Mouse (Mus musculus): ENCODE results near the gene Fcamr. TPM values are rescaled to one million over a fixed set of nuclear protein-coding genes. Genes with fewer than 3 reads are reported as not detected.

The Fcamr gene
- total RNA-seq (2021) = not detected
- long read RNA-seq, experiment 1 = 0 reads
- long read RNA-seq, experiment 2 = 0 reads

- DNase-seq (ENCODE audit: low spot score in 2 of 2) = no peak
Observed at GRCm38 (mm10) chr1:130800602-130801001, at the start of gene Fcamr. Gene Fcamr (plus strand): TSS chr1:130800902.

DNA sequence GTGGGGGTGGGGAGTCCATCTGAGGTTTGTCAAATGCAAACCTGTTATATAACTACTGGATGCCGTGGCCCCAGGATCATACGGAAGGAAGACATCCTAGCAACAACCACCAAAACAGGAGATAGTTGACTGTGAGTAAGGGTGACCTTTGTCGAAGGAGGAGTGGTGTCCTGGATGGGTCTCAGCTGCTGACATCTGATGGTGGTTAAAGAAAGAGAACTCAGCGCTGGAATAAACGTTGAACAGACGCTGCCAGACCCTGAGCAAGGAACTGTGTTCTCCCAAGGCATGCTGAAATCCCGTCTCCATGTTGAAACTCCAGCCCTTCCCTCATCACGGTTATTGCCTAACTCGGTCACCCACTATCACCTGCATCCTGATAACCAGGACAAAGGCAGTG is 41.0 kb upstream of the Fcamr start:
- DNase-seq (ENCODE audit: low spot score in 2 of 2) = no peak

DNA sequence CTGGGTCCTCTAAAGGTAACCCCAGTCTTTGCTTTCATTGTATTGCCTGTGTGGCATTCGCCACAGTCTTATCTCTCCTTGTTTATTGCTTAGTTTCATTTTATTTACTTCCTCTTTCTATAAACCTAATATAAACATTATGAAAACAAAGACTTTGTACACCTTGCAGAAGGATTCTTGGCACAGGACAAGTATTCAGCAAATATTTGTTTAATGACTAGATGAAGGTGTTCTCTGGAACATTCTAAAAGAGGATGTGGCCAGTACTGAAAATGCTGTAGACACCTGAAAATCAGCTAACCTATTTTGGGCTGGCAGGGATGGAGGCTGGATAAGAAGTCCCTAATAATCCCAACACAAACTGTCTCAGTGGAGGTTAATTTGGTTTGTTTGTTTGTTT is 39.1 kb upstream of the Fcamr start:
- no peak for DNase-seq (ENCODE audit: low spot score in 2 of 2)

DNA sequence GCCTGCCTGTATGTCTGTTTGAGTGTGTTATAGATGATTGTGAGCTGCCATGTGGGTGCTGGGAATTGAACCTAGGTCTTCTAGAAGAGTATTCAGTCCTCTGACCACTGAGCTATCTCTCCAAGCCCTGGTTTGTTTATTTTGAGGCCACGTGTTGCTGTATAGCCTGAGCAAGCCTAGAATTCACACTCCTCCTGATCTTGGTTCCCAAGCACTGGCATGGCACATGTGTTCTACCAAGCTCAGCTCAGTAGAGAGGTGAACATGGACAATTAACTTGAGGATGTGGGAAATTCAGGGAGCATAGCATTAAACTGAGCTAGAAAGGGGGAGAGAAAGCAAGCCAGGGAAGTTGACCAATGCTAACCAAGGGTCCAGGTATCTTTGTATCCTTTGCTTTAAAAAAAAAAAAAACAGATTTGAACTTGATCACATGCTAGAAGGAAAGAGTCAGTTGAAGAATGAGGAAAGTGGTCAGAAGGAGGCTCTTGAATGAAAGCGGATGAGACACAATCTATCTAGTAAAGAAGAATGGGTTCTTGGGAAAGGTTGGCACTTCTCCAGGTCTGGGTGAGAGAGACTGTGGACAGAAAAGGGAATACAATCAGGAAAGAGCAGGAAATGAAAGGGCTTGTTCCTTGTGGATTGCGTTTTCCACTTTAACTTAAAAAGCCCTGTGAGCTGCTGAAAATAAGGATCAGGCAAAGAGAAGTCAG is 38.5 kb upstream of the Fcamr start:
- DNase-seq (ENCODE audit: low spot score in 2 of 2) = no peak

DNA sequence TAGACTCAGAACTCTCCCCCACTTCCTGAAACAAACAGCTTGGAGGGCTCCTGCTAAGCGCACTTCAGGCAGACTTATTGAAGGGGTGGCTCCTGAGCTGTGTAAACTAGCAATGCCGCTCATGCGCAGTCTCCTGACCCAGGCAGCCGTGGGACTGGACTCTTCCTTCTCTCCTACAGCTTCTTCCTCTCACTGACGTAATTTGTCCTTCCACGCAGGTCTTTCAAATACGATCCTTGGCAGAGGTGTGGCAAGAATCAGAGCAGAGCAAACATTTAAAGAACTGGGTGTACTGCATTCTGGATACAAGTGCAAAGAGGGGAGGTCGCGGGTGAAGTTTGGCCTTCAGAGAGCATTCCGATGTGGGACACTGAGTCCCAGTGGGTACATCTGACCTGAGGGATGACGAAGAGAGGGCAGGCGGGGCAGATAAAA is 36.7 kb upstream of the Fcamr start:
- no peak for DNase-seq (ENCODE audit: low spot score in 2 of 2)

DNA sequence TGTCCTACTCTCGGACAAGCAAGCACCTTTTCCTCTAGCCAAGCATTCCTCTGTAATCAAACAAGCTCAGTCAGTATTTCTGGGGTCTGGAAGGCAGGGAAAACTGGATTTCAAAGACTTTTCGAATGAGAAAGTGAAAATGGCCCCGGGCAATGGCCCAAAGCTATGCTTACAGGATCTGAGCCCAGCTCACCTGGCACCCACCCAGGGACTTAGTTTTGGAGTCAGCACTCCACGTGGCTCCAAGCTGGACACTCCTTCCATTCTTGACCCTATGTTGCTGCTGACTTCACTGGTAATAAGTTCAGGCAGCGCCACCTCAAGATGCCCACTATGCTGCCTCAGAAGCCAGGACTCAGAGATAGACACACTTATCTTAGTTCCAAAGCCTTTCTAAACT is 33.6 kb upstream of the Fcamr start:
- DNase-seq (ENCODE audit: low spot score in 2 of 2) = no peak

GRCm38 (mm10) chr1:130769925-130770324 is 30.8 kb upstream of the Fcamr start:
- DNase-seq (ENCODE audit: low spot score in 2 of 2) = no peak

- DNase-seq (ENCODE audit: low spot score in 2 of 2) = no peak
Observed at GRCm38 (mm10) chr1:130770487-130770886, 30.2 kb upstream of the Fcamr start.

DNA sequence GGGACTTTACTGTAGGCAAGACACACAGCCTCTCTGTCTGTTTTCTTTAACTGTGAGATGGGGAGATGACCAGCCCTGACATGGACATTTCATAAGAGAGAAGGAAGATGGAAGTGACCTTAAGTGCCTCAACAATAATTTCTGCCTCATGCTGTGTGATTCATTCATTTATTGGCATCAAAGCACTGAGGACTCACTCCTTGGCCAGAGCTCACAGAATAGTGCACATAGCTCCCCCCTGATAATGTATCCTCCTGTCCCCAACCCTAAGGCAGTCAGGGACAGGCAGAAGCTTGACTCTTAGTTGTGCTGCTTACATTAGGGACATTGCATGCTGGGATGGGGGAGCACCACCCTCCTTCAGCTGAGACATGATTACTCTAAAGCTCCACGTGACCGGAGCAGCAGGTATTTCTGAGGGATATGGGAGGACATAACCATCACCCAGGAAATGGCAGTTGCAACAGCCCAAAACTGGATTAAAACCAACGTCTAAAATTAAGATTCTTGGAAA is 29.7 kb upstream of the Fcamr start:
- DNase-seq (ENCODE audit: low spot score in 2 of 2) = no peak

DNA sequence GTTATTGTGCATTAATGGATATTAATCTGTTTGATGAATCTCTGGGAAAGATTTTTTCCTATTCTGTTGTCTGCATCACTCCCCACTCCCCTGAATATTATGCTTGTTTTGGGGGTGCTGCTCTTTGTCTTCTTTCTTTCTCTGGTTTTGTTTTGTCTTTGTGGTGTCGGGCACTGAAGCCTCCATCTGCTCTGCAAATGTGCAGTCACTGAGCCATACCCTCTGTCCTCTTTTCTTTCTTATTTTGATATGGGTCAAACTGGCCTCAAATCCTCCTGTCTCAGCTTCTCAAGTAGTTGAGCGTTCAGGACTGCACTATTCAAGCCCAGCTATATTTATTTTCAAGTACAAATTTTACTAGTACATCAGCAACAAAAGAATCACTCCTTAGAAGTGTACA is 25.5 kb upstream of the Fcamr start:
- DNase-seq (ENCODE audit: low spot score in 2 of 2) = no peak

DNA sequence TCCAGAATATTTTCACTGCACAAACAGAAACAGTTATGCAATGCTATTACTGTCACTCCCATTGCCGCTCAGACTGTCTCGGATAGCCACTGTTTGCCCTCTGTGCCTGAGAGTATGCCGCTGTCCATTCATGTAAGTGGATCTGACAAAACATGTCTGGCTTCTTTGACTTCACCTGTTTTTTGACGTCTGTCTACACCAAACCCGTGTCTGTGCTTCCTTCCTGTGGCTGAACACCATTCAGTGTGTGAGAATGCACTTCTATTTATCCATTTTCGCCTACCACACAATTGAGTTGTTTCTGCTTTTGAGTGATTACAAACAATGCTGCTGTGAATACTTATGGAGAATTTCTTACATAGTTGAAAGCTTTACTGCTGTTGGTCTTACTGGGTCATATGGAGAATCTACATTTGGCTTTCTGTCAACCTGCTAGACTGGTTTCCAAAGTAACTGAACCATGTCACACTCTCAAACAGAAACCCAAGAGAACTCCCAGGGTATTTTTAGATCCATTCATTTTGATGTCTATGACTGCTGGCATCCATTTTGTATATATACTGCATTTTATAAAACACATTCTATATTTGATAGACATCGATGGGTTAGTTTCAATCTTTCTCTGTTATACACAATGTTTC is 24.9 kb upstream of the Fcamr start:
- no peak for DNase-seq (ENCODE audit: low spot score in 2 of 2)

- DNase-seq (ENCODE audit: low spot score in 2 of 2) = no peak
Observed at GRCm38 (mm10) chr1:130776645-130777044, 24.1 kb upstream of the Fcamr start.

DNA sequence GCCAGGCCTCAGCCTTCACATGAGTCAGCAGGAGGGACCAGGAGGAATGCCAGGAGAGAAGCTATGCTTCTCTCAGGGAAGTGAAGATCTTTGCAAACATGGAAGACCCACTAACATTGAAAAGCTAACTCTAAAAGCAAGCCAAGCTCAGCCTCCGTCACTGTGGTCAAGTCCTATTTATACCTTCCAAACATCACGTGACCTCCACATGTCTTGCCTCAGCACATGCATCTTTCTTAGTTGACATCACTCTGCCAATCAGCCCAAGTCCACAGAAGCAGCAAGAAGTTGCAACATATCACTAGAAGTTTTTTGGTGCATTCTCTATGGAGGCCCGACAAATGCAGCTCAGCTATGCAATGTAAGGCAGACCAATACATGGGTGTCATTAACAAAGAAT is 20.8 kb upstream of the Fcamr start:
- no peak for DNase-seq (ENCODE audit: low spot score in 2 of 2)

- no peak for DNase-seq (ENCODE audit: low spot score in 2 of 2)
Observed at GRCm38 (mm10) chr1:130784054-130784453, 16.6 kb upstream of the Fcamr start.

GRCm38 (mm10) chr1:130787001-130787400 is 13.7 kb upstream of the Fcamr start:
- no peak for DNase-seq (ENCODE audit: low spot score in 2 of 2)

- DNase-seq (ENCODE audit: low spot score in 2 of 2) = no peak
Observed at GRCm38 (mm10) chr1:130789512-130790451, 10.9 kb upstream of the Fcamr start.

GRCm38 (mm10) chr1:130795331-130795730 is 5.4 kb upstream of the Fcamr start:
- DNase-seq (ENCODE audit: low spot score in 2 of 2) = no peak

GRCm38 (mm10) chr1:130796967-130797684 is 3.6 kb upstream of the Fcamr start:
- peak in 1 of 2 experiments; percentile 32 for DNase-seq (ENCODE audit: low spot score in 2 of 2)

- DNase-seq (ENCODE audit: low spot score in 2 of 2) = no peak
Observed at GRCm38 (mm10) chr1:130798037-130798436, 2.7 kb upstream of the Fcamr start.

GRCm38 (mm10) chr1:130798551-130798950 is 2.2 kb upstream of the Fcamr start:
- no peak for DNase-seq (ENCODE audit: low spot score in 2 of 2)

DNA sequence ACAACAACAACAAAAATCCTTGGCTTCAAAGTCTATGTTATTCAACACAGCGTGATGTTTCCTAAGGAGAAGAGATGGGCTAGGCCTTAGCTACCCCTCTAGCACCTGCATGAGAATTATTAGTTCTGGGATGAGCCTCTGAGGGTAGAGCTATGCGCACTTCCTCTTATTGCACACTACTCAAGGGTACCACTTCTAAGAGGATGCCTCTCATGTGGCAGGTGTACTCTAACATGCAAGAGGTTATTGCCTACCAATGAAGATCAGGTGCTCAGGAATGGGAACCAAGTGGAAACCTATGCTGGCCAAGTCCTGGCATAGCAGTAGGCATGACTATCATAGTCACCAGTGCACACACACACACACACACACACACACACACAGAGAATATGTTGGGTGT is 1.3 kb upstream of the Fcamr start:
- no peak for DNase-seq (ENCODE audit: low spot score in 2 of 2)

All from gastrocnemius, postnatal 4 days (tissue).